Mouse (Mus musculus) large intestine, adult 2 months (tissue): ENCODE measurements around the gene Agpat4. TPM values are rescaled to one million over a fixed set of nuclear protein-coding genes. Genes with fewer than 3 reads are reported as not detected.

Source experiments
- DNase-seq: peaks from one replicate; pipeline ENCODE4 v3.0.0-alpha.2; 2012; ENCODE audit warnings: low read depth, low spot score
- WGBS: fragments of 180-500 bp; shearing (Covaris S2); methylation state at CpG from one replicate; pipeline ENCODE4 v1.1.7; 2018; 5-methylcytosine and 5-hydroxymethylcytosine counted together
- polyA plus RNA-seq: library from polyadenylated mRNA; depleted of rRNA; stranded (reverse); fragments of >200 nt; gene quantifications from 2 replicates; pipeline ENCODE4 v1.2.3, GENCODE M21; 2012; rRNA removed

Agpat4 gene
- polyA plus RNA-seq, result 21.8 and 31.1 TPM in 2 replicates

GRCm38 (mm10) chr17:12118561-12118925, at the start of gene Agpat4:
Gene Agpat4 (plus strand): TSS chr17:12118704.
- DNase-seq, result no peak
- under 1% methylated on average over 13 of the region's 13 CpGs for WGBS

GRCm38 (mm10) chr17:12076816-12077215, 41.7 kb upstream of the Agpat4 start:
- WGBS, result 80% methylated on average over 2 of the region's 2 CpGs
- no peak for DNase-seq

- DNase-seq, result no peak
- WGBS, result 29% methylated on average over 20 of the region's 20 CpGs
Measured at GRCm38 (mm10) chr17:12080656-12081495, 37.6 kb upstream of the Agpat4 start.

- WGBS, result 92% methylated on average over 5 of the region's 5 CpGs
- no peak for DNase-seq
Measured at GRCm38 (mm10) chr17:12082201-12082600, 36.3 kb upstream of the Agpat4 start.

GRCm38 (mm10) chr17:12090261-12090927, 28.1 kb upstream of the Agpat4 start:
- DNase-seq, result no peak
- 76% methylated on average over 5 of the region's 5 CpGs for WGBS

- DNase-seq, result no peak
- 86% methylated on average over 6 of the region's 6 CpGs for WGBS
Measured at GRCm38 (mm10) chr17:12092901-12093564, 25.5 kb upstream of the Agpat4 start.

- no peak for DNase-seq
- 98% methylated on average over 1 of the region's 1 CpGs for WGBS
Measured at GRCm38 (mm10) chr17:12094016-12094415, 24.5 kb upstream of the Agpat4 start.

GRCm38 (mm10) chr17:12094827-12095590, 23.5 kb upstream of the Agpat4 start:
- DNase-seq, result no peak
- WGBS, result 80% methylated on average over 9 of the region's 9 CpGs

GRCm38 (mm10) chr17:12099415-12099814, 19.1 kb upstream of the Agpat4 start:
- DNase-seq, result no peak

- no peak for DNase-seq
- WGBS, result 96% methylated on average over 10 of the region's 10 CpGs
Measured at GRCm38 (mm10) chr17:12102326-12102725, 16.2 kb upstream of the Agpat4 start.

- no peak for DNase-seq
- WGBS, result 79% methylated on average over 6 of the region's 6 CpGs
Measured at GRCm38 (mm10) chr17:12103781-12104180, 14.7 kb upstream of the Agpat4 start.

- DNase-seq, result no peak
- WGBS, result 74% methylated on average over 7 of the region's 7 CpGs
Measured at GRCm38 (mm10) chr17:12104245-12104644, 14.3 kb upstream of the Agpat4 start.

- no peak for DNase-seq
- 92% methylated on average over 6 of the region's 6 CpGs for WGBS
Measured at GRCm38 (mm10) chr17:12104690-12105089, 13.8 kb upstream of the Agpat4 start.

- WGBS, result 57% methylated on average over 4 of the region's 4 CpGs
- no peak for DNase-seq
Measured at GRCm38 (mm10) chr17:12106255-12106654, 12.2 kb upstream of the Agpat4 start.

- WGBS, result 97% methylated on average over 6 of the region's 6 CpGs
- no peak for DNase-seq
Measured at GRCm38 (mm10) chr17:12113626-12114025, 4.9 kb upstream of the Agpat4 start.

GRCm38 (mm10) chr17:12115086-12115485, 3.4 kb upstream of the Agpat4 start:
- no peak for DNase-seq
- WGBS, result 89% methylated on average over 2 of the region's 2 CpGs

GRCm38 (mm10) chr17:12118131-12118530, 373 bp upstream of the Agpat4 start:
- no peak for DNase-seq
- 2% methylated on average over 9 of the region's 9 CpGs for WGBS

- no peak for DNase-seq
- 1% methylated on average over 30 of the region's 30 CpGs for WGBS
Measured at GRCm38 (mm10) chr17:12118926-12119641, 580 bp downstream of the Agpat4 start.

GRCm38 (mm10) chr17:12119675-12120074, 1.2 kb downstream of the Agpat4 start:
- WGBS, result 1% methylated on average over 12 of the region's 12 CpGs
- no peak for DNase-seq
